Mouse (Mus musculus) limb, embryonic 10.5 days (tissue): ENCODE measurements around the gene Gm49358. TPM values are rescaled to one million over a fixed set of nuclear protein-coding genes. Genes with fewer than 3 reads are reported as not detected.

Experiments used
- DNase-seq: peaks from one replicate; pipeline ENCODE4 v3.0.0-alpha.2; 2017; ENCODE audit warnings: low spot score
- H3K27ac ChIP-seq: fragments of 300-500 bp; sonication (generic); 2 replicates; pipeline ENCODE4 v1.5.1; 2016; ENCODE audit warnings: mild to moderate bottlenecking
- H3K27me3 ChIP-seq: fragments of 300-500 bp; sonication (generic); 2 replicates; pipeline ENCODE4 v1.6.1; 2016; ENCODE audit warnings: low read depth, mild to moderate bottlenecking; ENCODE audit not compliant: poor library complexity, severe bottlenecking
- H3K36me3 ChIP-seq: fragments of 300-500 bp; sonication (generic); 2 replicates; pipeline ENCODE4 v1.6.1; 2016; ENCODE audit warnings: mild to moderate bottlenecking, moderate library complexity
- H3K4me1 ChIP-seq: fragments of 300-500 bp; sonication (generic); 2 replicates; pipeline ENCODE4 v1.6.1; 2016
- H3K4me3 ChIP-seq: fragments of 300-500 bp; sonication (generic); 2 replicates; pipeline ENCODE4 v1.5.1; 2016; ENCODE audit warnings: mild to moderate bottlenecking, moderate library complexity
- H3K9me3 ChIP-seq: fragments of 300-500 bp; sonication (generic); replicated peaks from 2 replicates; pipeline ENCODE4 v1.6.1; 2016; ENCODE audit warnings: mild to moderate bottlenecking
- WGBS: fragments of 180-500 bp; shearing (Covaris S2); methylation state at CpG from one replicate; pipeline ENCODE4 v1.1.7; 2016; 5-methylcytosine and 5-hydroxymethylcytosine counted together
- polyA plus RNA-seq: library from polyadenylated mRNA; unstranded; fragments of >200 nt; fragmentation: Nextera tagmentation; extraction: Ambion mirVana; gene quantifications from 2 replicates; pipeline ENCODE4 v1.2.1, GENCODE M21; 2016

Gm49358 gene
- polyA plus RNA-seq, 1 experiment from 2014 or later, result not detected

GRCm38 (mm10) chr10:86863429-86863828 lies 99.7 kb downstream of the Gm49358 start:
- no peak overlapping the region for H3K27ac ChIP-seq

GRCm38 (mm10) chr10:86872121-86872520 lies 108.3 kb downstream of the Gm49358 start:
- Histone ChIP-seq H3K36me3 (no peaks in the 10 kb centered on the region), H3K4me1 (0 out of 2 replicates have a peak, but pooled peaks cover 3% of the 10 kb centered on the region), H3K4me3 (no peak overlapping the region), H3K9me3 (no peaks in the 10 kb centered on the region), H3K27ac (no peak overlapping the region), H3K27me3 (no peaks in the 10 kb centered on the region)
- DNase-seq, result no peak
- 82% methylated on average over 7 of the region's 7 CpGs for WGBS

More at GRCm38 (mm10) chr10:86863429-86863828, 99.7 kb downstream of the Gm49358 start:
- Histone ChIP-seq H3K4me1 (no peaks in the 10 kb centered on the region), H3K4me3 (no peak overlapping the region), H3K36me3 (no peaks in the 10 kb centered on the region), H3K27me3 (no peaks in the 10 kb centered on the region), H3K9me3 (no peaks in the 10 kb centered on the region)
- 87% methylated on average over 6 of the region's 6 CpGs for whole genome bisulfite sequencing
- DNase-seq, result no peak

GRCm38 (mm10) chr10:86872591-86872990 lies 108.8 kb downstream of the Gm49358 start:
- 61% methylated on average over 5 of the region's 5 CpGs for WGBS
- H3K36me3 ChIP-seq, result no peaks in the 10 kb centered on the region
- 0 out of 2 replicates have a peak, but pooled peaks cover 3% of the 10 kb centered on the region for H3K4me1 ChIP-seq
- H3K27me3 ChIP-seq, result no peaks in the 10 kb centered on the region
- DNase-seq, result no peak
- H3K27ac ChIP-seq, result no peak overlapping the region
- no peaks in the 10 kb centered on the region for H3K9me3 ChIP-seq
- H3K4me3 ChIP-seq, result no peak overlapping the region

GRCm38 (mm10) chr10:86878721-86879120 lies 114.9 kb downstream of the Gm49358 start:
- H3K36me3 ChIP-seq, result no peaks in the 10 kb centered on the region
- no peaks in the 10 kb centered on the region for H3K9me3 ChIP-seq

GRCm38 (mm10) chr10:86880071-86880806 lies 116.5 kb downstream of the Gm49358 start:
- Histone ChIP-seq H3K9me3 (no peaks in the 10 kb centered on the region), H3K36me3 (no peaks in the 10 kb centered on the region), H3K27ac (no peak overlapping the region), H3K4me1 (peaks cover 6% of the 10 kb centered on the region; the same call in 1 of the 2 replicates), H3K4me3 (no peak overlapping the region), H3K27me3 (no peaks in the 10 kb centered on the region)
- DNase-seq, result no peak
- 64% methylated on average over 5 of the region's 5 CpGs for WGBS

More at GRCm38 (mm10) chr10:86878721-86879120, 114.9 kb downstream of the Gm49358 start:
- Histone ChIP-seq H3K27ac (no peak overlapping the region), H3K4me3 (no peak overlapping the region), H3K27me3 (no peaks in the 10 kb centered on the region), H3K4me1 (peaks cover 6% of the 10 kb centered on the region; the same call in 1 of the 2 replicates)
- WGBS, result 79% methylated on average over 7 of the region's 7 CpGs
- DNase-seq, result no peak

GRCm38 (mm10) chr10:86881448-86881847 lies 117.7 kb downstream of the Gm49358 start:
- H3K4me3 ChIP-seq, result no peak overlapping the region
- H3K9me3 ChIP-seq, result no peaks in the 10 kb centered on the region
- H3K4me1 ChIP-seq, result peaks cover 6% of the 10 kb centered on the region; the same call in 1 of the 2 replicates
- H3K27ac ChIP-seq, result no peak overlapping the region
- H3K27me3 ChIP-seq, result no peaks in the 10 kb centered on the region
- DNase-seq, result no peak
- H3K36me3 ChIP-seq, result no peaks in the 10 kb centered on the region

Other genes with a start within 250 kb of the Gm49358 start
- 590 and 620 TPM in 2 replicates for gene Hsp90b1, start 58.5 kb upstream of the Gm49358 start, polyA plus RNA-seq
- gene Ttc41, start 58.2 kb upstream of the Gm49358 start, polyA plus RNA-seq, result 1.9 and 2.7 TPM in 2 replicates
- 0.53 and 0.55 TPM in 2 replicates for gene Nt5dc3, start 15.0 kb downstream of the Gm49358 start, polyA plus RNA-seq
- 0.31 and 0.56 TPM in 2 replicates for gene Stab2, start 244.1 kb downstream of the Gm49358 start, polyA plus RNA-seq